Mouse (Mus musculus) heart, postnatal 0 days (tissue): Measurements from ENCODE around the gene Cd5. TPM values are rescaled to one million over a fixed set of nuclear protein-coding genes. Genes with fewer than 3 reads are reported as not detected.

Source experiments
- ATAC-seq: fragments of 200-750 bp; cut with Nextera tagmentation; 2 replicates; pipeline ENCODE4 v1.8.0; 2017; ENCODE audit warnings: low read depth, moderate number of reproducible peaks, moderate library complexity; ENCODE audit not compliant: insufficient read depth
- DNase-seq: peaks from one replicate; pipeline ENCODE4 v3.0.0-alpha.2; 2016; ENCODE audit warnings: low spot score
- H3K27ac ChIP-seq: fragments of 300-500 bp; sonication (generic); 2 replicates; pipeline ENCODE4 v1.5.1; 2014; ENCODE audit warnings: low read depth, mild to moderate bottlenecking
- H3K27me3 ChIP-seq: fragments of 300-500 bp; sonication (generic); 2 replicates; pipeline ENCODE4 v1.6.1; 2014; ENCODE audit warnings: low read length, mixed read lengths; ENCODE audit not compliant: control insufficient read depth, insufficient read depth
- H3K36me3 ChIP-seq: fragments of 300-500 bp; sonication (generic); replicated peaks from 2 replicates; pipeline ENCODE4 v1.6.1; 2014; ENCODE audit warnings: low read length, mixed read lengths; ENCODE audit not compliant: control insufficient read depth, insufficient read depth
- H3K4me1 ChIP-seq: fragments of 300-500 bp; sonication (generic); 2 replicates; pipeline ENCODE4 v1.6.1; 2014; ENCODE audit warnings: antibody characterized with exemption; ENCODE audit not compliant: control insufficient read depth, insufficient read depth
- H3K4me2 ChIP-seq: fragments of 300-500 bp; sonication (generic); 2 replicates; pipeline ENCODE4 v1.6.1; 2014; ENCODE audit warnings: low read depth, mild to moderate bottlenecking, low read length, moderate library complexity
- H3K4me3 ChIP-seq: fragments of 300-500 bp; sonication (generic); 2 replicates; pipeline ENCODE4 v1.5.1; 2014; ENCODE audit warnings: low read depth, low read length
- H3K9ac ChIP-seq: fragments of 300-500 bp; sonication (generic); replicated peaks from 2 replicates; pipeline ENCODE4 v1.6.1; 2014; ENCODE audit warnings: low read depth, low read length, mixed read lengths
- H3K9me3 ChIP-seq: fragments of 300-500 bp; sonication (generic); replicated peaks from 2 replicates; pipeline ENCODE4 v1.6.1; 2016; ENCODE audit warnings: low read length; ENCODE audit not compliant: control insufficient read depth
- CTCF ChIP-seq: IDR thresholded peaks from 2 replicates; pipeline ENCODE4 v1.5.1; 2016; ENCODE audit warnings: antibody characterized with exemption, control low read depth, low read depth
- EP300 ChIP-seq: IDR thresholded peaks from 2 replicates; pipeline ENCODE4 v1.6.1; 2016; ENCODE audit warnings: antibody characterized with exemption, low read depth
- WGBS: fragments of 180-500 bp; shearing (Covaris S2); extraction: QIAGEN DNeasy Blood & Tissue Kit; methylation state at CpG from one replicate; pipeline ENCODE4 v1.1.7; 2014; 5-methylcytosine and 5-hydroxymethylcytosine counted together
- polyA plus RNA-seq: library from polyadenylated mRNA; unstranded; fragments of >200 nt; fragmentation: Nextera tagmentation; extraction: Ambion mirVana; gene quantifications from 2 replicates; pipeline ENCODE4 v1.2.1, GENCODE M21; 2015
- total RNA-seq: library from RNA; depleted of rRNA; stranded (reverse); fragments of >200 nt; gene quantifications from 2 replicates; pipeline ENCODE4 v1.2.3, GENCODE M21; 2014; ENCODE audit warnings: low replicate concordance

Cd5 gene
- total and polyA plus RNA-seq, 2 experiments from 2014 or later: 0.12 TPM; not detected in 1

GRCm38 (mm10) chr19:10692361-10692760 lies 46.4 kb downstream of the Cd5 start:
- H3K4me3 ChIP-seq: no peak overlapping the region
- H3K4me2 ChIP-seq: no peak overlapping the region
- ATAC-seq (no peak), DNase-seq (no peak)
- no peaks in the 10 kb centered on the region for H3K27me3 ChIP-seq
- no peak overlapping the region for H3K27ac ChIP-seq
- H3K9me3 ChIP-seq: no peaks in the 10 kb centered on the region
- TF ChIP-seq EP300 (no peak), CTCF (no peak)
- no peak overlapping the region for H3K9ac ChIP-seq
- no peaks in the 10 kb centered on the region; the same call in 1 of the 2 replicates for H3K36me3 ChIP-seq
- peaks cover 46% of the 10 kb centered on the region for H3K4me1 ChIP-seq
- 92% methylated on average over 4 of the region's 4 CpGs for WGBS

GRCm38 (mm10) chr19:10691660-10692059 lies 47.1 kb downstream of the Cd5 start:
- no peak overlapping the region for H3K9ac ChIP-seq
- peaks cover 40% of the 10 kb centered on the region for H3K4me1 ChIP-seq
- no peaks in the 10 kb centered on the region for H3K9me3 ChIP-seq
- no peaks in the 10 kb centered on the region; the same call in 1 of the 2 replicates for H3K36me3 ChIP-seq
- TF ChIP-seq CTCF (no peak), EP300 (no peak)
- no peak overlapping the region for H3K27ac ChIP-seq
- no peak overlapping the region for H3K4me2 ChIP-seq
- ATAC-seq: no peak
- WGBS: 72% methylated on average over 3 of the region's 3 CpGs
- H3K4me3 ChIP-seq: no peak overlapping the region
- DNase-seq: no peak
- H3K27me3 ChIP-seq: no peaks in the 10 kb centered on the region

- Histone ChIP-seq H3K27ac (peak overlapping the region; percentile 87), H3K9ac (no peak overlapping the region; the same call in 1 of the 2 replicates), H3K27me3 (no peaks in the 10 kb centered on the region), H3K4me2 (0 out of 2 replicates have a peak overlapping the region, but pooled peaks have one; percentile 70), H3K9me3 (no peaks in the 10 kb centered on the region), H3K4me3 (no peak overlapping the region), H3K36me3 (no peaks in the 10 kb centered on the region; the same call in 1 of the 2 replicates), H3K4me1 (peaks cover 35% of the 10 kb centered on the region)
- WGBS: 91% methylated on average over 4 of the region's 4 CpGs
- DNase-seq (no peak), ATAC-seq (no peak)
- no peak for TF ChIP-seq EP300
- TF ChIP-seq CTCF: no peak
Observed at GRCm38 (mm10) chr19:10691121-10691520, 47.7 kb downstream of the Cd5 start.

- DNase-seq: peak; percentile 87
- H3K4me3 ChIP-seq: peak overlapping the region; percentile 57
Observed at GRCm38 (mm10) chr19:10690336-10690735, 48.5 kb downstream of the Cd5 start.

GRCm38 (mm10) chr19:10689470-10690166 lies 49.2 kb downstream of the Cd5 start:
- Histone ChIP-seq H3K9ac (peak overlapping the region; percentile 56), H3K27ac (peak overlapping the region; percentile 87), H3K36me3 (no peaks in the 10 kb centered on the region; the same call in 1 of the 2 replicates), H3K4me2 (peak overlapping the region; percentile 70), H3K4me3 (peak overlapping the region; percentile 57), H3K27me3 (0 out of 2 replicates have a peak, but pooled peaks cover 3% of the 10 kb centered on the region), H3K4me1 (peaks cover 27% of the 10 kb centered on the region), H3K9me3 (no peaks in the 10 kb centered on the region)
- DNase-seq (no peak), ATAC-seq (no peak)
- TF ChIP-seq EP300: no peak
- 25% methylated on average over 5 of the region's 5 CpGs for WGBS

More at GRCm38 (mm10) chr19:10690336-10690735, 48.5 kb downstream of the Cd5 start:
- no peak; the same call in 1 of the 2 replicates for ATAC-seq
- Histone ChIP-seq H3K9ac (no peak overlapping the region), H3K4me1 (peaks cover 28% of the 10 kb centered on the region), H3K27me3 (no peaks in the 10 kb centered on the region), H3K27ac (peak overlapping the region; percentile 87), H3K36me3 (no peaks in the 10 kb centered on the region; the same call in 1 of the 2 replicates), H3K9me3 (no peaks in the 10 kb centered on the region), H3K4me2 (peak overlapping the region; percentile 70)
- WGBS: 37% methylated on average over 3 of the region's 3 CpGs
- TF ChIP-seq CTCF: no peak
- TF ChIP-seq EP300: no peak
